Mouse (Mus musculus): ENCODE results near the gene Endog. TPM values are rescaled to one million over a fixed set of nuclear protein-coding genes. Genes with fewer than 3 reads are reported as not detected.
"Not testable (repeated sequence)": the region's sequence is repeated elsewhere in the genome, so short reads cannot be mapped to it uniquely, and the experiment has no call there.

Endog gene
- polyA plus RNA-seq (2016; fragmentation: Nextera tagmentation; extraction: Ambion mirVana): 37.0 and 39.7 TPM in 2 replicates

GRCm38 (mm10) chr2:30171371-30171996 is at the start of gene Endog:
Gene Endog (plus strand): TSS chr2:30171493.
- Histone ChIP-seq H3K36me3 (peaks cover 41% of the 10 kb centered on the region), H3K4me3 (peak within 1 kb of the TSS; percentile 63), H3K9ac (peak within 1 kb of the TSS; percentile 77), H3K27me3 (replicated peaks) (no peaks in the 10 kb centered on the region), H3K9me3 (replicated peaks) (peaks cover 22% of the 10 kb centered on the region), H3K27ac (ENCODE audit: poor library complexity, severe bottlenecking) (peak within 1 kb of the TSS; percentile 88), H3K4me2 (peak within 1 kb of the TSS; percentile 90), H3K4me1 (replicated peaks) (peaks cover 10% of the 10 kb centered on the region)
- WGBS: under 1% methylated on average over 67 of the region's 75 CpGs
- ATAC-seq (ENCODE audit: insufficient number of reproducible peaks, low FRiP score): peak; percentile 92

GRCm38 (mm10) chr2:30122766-30123165 is 48.5 kb upstream of the Endog start:
- H3K4me1 ChIP-seq (replicated peaks): peaks cover 19% of the 10 kb centered on the region
- no peaks in the 10 kb centered on the region for H3K9me3 ChIP-seq (replicated peaks)
- 0 out of 2 replicates have a peak overlapping the region, but pooled peaks have one; percentile 88 for H3K4me3 ChIP-seq
- peaks cover 8% of the 10 kb centered on the region; the same call in 1 of the 2 replicates for H3K36me3 ChIP-seq
- no peak overlapping the region; the same call in 1 of the 2 replicates for H3K4me2 ChIP-seq
- H3K27me3 ChIP-seq (replicated peaks): no peaks in the 10 kb centered on the region
- WGBS: 83% methylated on average over 5 of the region's 5 CpGs
- no peak overlapping the region for H3K9ac ChIP-seq
- no peak overlapping the region for H3K27ac ChIP-seq (ENCODE audit: poor library complexity, severe bottlenecking)
- no peak for ATAC-seq (ENCODE audit: insufficient number of reproducible peaks, low FRiP score)

- peak overlapping the region; percentile 88 for H3K4me3 ChIP-seq
- peak overlapping the region; percentile 90 for H3K4me2 ChIP-seq
- H3K9ac ChIP-seq: peak overlapping the region; percentile 93
- no peaks in the 10 kb centered on the region for H3K9me3 ChIP-seq (replicated peaks)
- peak overlapping the region; percentile 86 for H3K27ac ChIP-seq (ENCODE audit: poor library complexity, severe bottlenecking)
- no peaks in the 10 kb centered on the region for H3K27me3 ChIP-seq (replicated peaks)
- H3K36me3 ChIP-seq: peaks cover 8% of the 10 kb centered on the region; the same call in 1 of the 2 replicates
- peaks cover 19% of the 10 kb centered on the region for H3K4me1 ChIP-seq (replicated peaks)
- 2% methylated on average over 37 of the region's 44 CpGs for WGBS
- ATAC-seq (ENCODE audit: insufficient number of reproducible peaks, low FRiP score): peak; percentile 62; the same call in 1 of the 2 replicates
Observed at GRCm38 (mm10) chr2:30123729-30124471, 47.4 kb upstream of the Endog start.

GRCm38 (mm10) chr2:30124472-30125274 is 46.6 kb upstream of the Endog start, which contains the start of gene Zer1:
Gene Zer1 (minus strand): TSS chr2:30124585.
- 9% methylated on average over 31 of the region's 31 CpGs for WGBS
- H3K4me1 ChIP-seq (replicated peaks): peaks cover 19% of the 10 kb centered on the region
- H3K27me3 ChIP-seq (replicated peaks): 0 out of 2 replicates have a peak, but pooled peaks cover 1% of the 10 kb centered on the region
- peak within 1 kb of the TSS; percentile 88 for H3K4me3 ChIP-seq
- H3K9ac ChIP-seq: peak within 1 kb of the TSS; percentile 93
- H3K36me3 ChIP-seq: peaks cover 8% of the 10 kb centered on the region; the same call in 1 of the 2 replicates
- H3K9me3 ChIP-seq (replicated peaks): no peaks in the 10 kb centered on the region
- peak within 1 kb of the TSS; percentile 90 for H3K4me2 ChIP-seq
- ATAC-seq (ENCODE audit: insufficient number of reproducible peaks, low FRiP score): peak; percentile 98
- H3K27ac ChIP-seq (ENCODE audit: poor library complexity, severe bottlenecking): peak within 1 kb of the TSS; percentile 86

DNA sequence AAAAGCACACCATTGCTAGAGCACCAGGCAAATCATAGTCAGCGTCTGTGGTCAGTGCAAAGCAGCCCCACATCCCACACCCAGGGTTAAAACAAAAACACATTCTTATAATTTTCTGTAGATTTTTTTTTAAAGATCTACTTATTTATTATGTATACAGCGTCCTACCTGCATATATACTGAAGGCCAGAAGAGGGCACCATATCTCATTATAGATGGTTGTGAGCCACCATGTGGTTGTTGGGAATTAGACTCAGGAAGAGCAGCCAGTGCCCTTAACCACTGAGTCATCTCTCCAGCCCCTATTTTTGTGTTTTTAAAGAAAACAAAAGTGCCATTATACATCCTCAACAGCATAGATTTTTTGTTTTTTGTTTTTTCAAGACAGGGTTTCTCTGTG is 42.5 kb upstream of the Endog start:
- Histone ChIP-seq H3K4me2 (no peak overlapping the region), H3K4me3 (no peak overlapping the region), H3K9ac (no peak overlapping the region), H3K9me3 (replicated peaks) (no peaks in the 10 kb centered on the region), H3K4me1 (replicated peaks) (peaks cover 15% of the 10 kb centered on the region), H3K27ac (ENCODE audit: poor library complexity, severe bottlenecking) (no peak overlapping the region), H3K27me3 (replicated peaks) (0 out of 2 replicates have a peak, but pooled peaks cover 2% of the 10 kb centered on the region), H3K36me3 (no peaks in the 10 kb centered on the region)
- 22% methylated on average over 2 of the region's 2 CpGs for WGBS
- ATAC-seq (ENCODE audit: insufficient number of reproducible peaks, low FRiP score): no peak

- H3K4me3 ChIP-seq: no peak overlapping the region
- H3K4me1 ChIP-seq (replicated peaks): peaks cover 19% of the 10 kb centered on the region
- no peak for ATAC-seq (ENCODE audit: insufficient number of reproducible peaks, low FRiP score)
- H3K4me2 ChIP-seq: no peak overlapping the region
- no peaks in the 10 kb centered on the region for H3K36me3 ChIP-seq
- no peak overlapping the region for H3K9ac ChIP-seq
- WGBS: 78% methylated on average over 4 of the region's 4 CpGs
- 0 out of 2 replicates have a peak, but pooled peaks cover 2% of the 10 kb centered on the region for H3K27me3 ChIP-seq (replicated peaks)
- H3K9me3 ChIP-seq (replicated peaks): no peaks in the 10 kb centered on the region
- H3K27ac ChIP-seq (ENCODE audit: poor library complexity, severe bottlenecking): no peak overlapping the region
Observed at GRCm38 (mm10) chr2:30130156-30130555, 41.1 kb upstream of the Endog start.

DNA sequence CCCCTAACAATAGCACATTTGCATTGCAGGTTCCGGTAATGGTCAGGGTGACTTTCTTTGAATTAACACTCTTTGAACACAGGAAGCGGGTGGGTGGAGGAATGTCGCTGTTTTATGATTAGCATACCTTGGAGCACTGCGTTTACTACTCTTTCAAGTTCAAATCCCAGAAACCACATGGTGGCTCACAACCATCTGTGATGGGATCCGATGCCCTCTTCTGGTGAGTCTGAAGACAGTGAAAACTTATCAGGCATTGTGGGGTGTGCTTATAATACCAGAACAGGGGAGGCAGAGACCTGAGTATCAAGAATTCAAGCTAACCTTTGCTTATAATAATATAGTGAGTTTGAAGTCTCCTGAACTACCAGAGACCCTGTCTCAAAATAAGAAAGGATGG is 40.1 kb upstream of the Endog start:
- 59% methylated on average over 5 of the region's 5 CpGs for WGBS
- not testable (repeated sequence) for ATAC-seq (ENCODE audit: insufficient number of reproducible peaks, low FRiP score); H3K9me3 ChIP-seq (replicated peaks); H3K27ac ChIP-seq (ENCODE audit: poor library complexity, severe bottlenecking); H3K9ac ChIP-seq; H3K4me3 ChIP-seq; H3K27me3 ChIP-seq (replicated peaks); H3K4me2 ChIP-seq
- Histone ChIP-seq H3K4me1 (replicated peaks) (peaks cover 22% of the 10 kb centered on the region), H3K36me3 (peaks cover 11% of the 10 kb centered on the region)

DNA sequence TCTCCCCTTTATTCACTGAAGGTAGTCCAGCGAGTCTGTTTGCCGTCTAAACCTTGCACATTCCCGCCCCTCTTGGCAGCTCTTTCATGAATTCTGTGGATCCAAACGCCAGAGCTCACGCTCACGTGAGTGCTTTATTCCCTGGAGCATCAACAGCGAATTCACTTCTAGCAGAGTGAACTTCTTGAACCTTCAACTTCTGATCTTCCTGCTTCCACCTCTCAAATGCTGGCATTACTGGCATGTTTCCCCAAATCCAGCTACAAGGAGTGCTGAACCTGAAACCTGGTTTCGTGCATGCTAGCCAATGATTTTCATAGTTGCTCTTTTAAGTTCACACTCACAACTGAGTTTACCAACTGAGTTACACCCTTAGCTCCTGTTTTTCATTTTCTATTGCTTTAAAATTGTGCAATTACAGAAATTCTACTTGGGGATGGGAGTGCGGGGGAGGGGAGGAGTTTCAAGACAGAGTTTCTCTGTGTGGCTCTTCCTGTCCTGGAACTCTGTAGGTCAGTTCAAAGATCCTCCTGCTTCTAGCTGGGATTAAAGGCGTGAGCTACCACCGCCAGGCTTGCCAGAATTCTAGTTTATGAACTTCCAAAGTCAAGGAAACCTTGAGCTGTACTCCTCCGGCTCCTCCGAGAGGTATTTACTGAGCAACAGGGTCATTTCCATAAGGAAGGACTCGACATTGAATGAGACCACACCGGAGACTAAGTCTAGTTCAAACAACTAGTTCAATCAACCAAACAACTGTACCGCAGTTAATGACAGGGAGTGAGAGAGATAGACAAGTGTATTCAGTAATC is 38.3 kb upstream of the Endog start:
- Histone ChIP-seq H3K27me3 (replicated peaks) (0 out of 2 replicates have a peak, but pooled peaks cover 2% of the 10 kb centered on the region), H3K9me3 (replicated peaks) (no peaks in the 10 kb centered on the region), H3K27ac (ENCODE audit: poor library complexity, severe bottlenecking) (peak overlapping the region; percentile 83), H3K36me3 (peaks cover 28% of the 10 kb centered on the region), H3K4me2 (peak overlapping the region; percentile 96), H3K4me3 (peak overlapping the region; percentile 92), H3K9ac (peak overlapping the region; percentile 91), H3K4me1 (replicated peaks) (peaks cover 22% of the 10 kb centered on the region)
- WGBS: 21% methylated on average over 16 of the region's 16 CpGs
- ATAC-seq (ENCODE audit: insufficient number of reproducible peaks, low FRiP score): no peak; the same call in 1 of the 2 replicates

DNA sequence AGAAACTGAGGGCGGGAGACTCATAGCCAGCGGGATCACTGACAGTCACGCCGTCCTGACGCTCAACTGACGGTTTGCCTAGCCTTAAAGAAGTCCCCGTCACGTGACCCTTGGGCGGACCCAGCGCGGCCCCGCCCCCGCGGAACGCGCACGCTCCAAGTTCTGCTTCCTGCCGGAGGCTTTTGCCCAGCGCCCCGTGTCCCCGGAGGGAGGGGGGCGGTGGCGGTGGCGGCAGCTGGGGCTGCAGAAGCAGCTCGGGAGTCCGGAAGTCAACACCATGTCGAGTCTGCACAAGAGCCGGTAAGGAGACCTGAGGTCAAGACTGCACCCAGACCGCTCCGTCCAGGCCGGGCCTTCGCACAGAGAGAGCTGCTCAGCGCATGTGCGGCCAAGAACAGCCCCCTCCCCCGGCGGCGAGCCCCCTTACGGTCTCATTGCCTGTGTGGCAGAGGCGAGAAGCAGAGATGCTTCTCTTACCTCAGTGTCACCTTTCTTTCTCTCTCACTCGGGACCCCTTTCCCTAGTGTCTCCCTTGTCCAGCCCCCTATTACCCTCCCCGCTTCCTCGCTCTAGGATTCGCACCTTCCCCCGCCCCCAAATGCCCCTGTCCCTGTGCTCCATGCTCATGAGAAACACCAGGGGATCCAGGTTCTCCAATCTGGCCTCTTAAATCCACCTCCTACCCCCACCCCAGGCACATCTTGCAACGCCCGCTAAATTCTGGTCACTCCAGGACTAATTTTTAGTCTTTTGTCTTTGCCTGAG is 37.5 kb upstream of the Endog start, which contains the start of gene Tbc1d13:
Gene Tbc1d13, plus strand, starts transcription at position 134 of the 765 bp plus-strand sequence.
- H3K4me3 ChIP-seq: peak within 1 kb of the TSS; percentile 92
- ATAC-seq (ENCODE audit: insufficient number of reproducible peaks, low FRiP score): peak; percentile 95
- WGBS: under 1% methylated on average over 46 of the region's 46 CpGs

More for the DNA sequence above, 37.5 kb upstream of the Endog start, which contains the start of gene Tbc1d13:
- Histone ChIP-seq H3K4me1 (replicated peaks) (peaks cover 22% of the 10 kb centered on the region), H3K9ac (peak within 1 kb of the TSS; percentile 91), H3K27me3 (replicated peaks) (0 out of 2 replicates have a peak, but pooled peaks cover 2% of the 10 kb centered on the region), H3K36me3 (peaks cover 32% of the 10 kb centered on the region), H3K4me2 (peak within 1 kb of the TSS; percentile 96), H3K9me3 (replicated peaks) (no peaks in the 10 kb centered on the region), H3K27ac (ENCODE audit: poor library complexity, severe bottlenecking) (peak within 1 kb of the TSS; percentile 83)

Data from heart, embryonic 12.5 days (tissue).